Mouse (Mus musculus): ENCODE measurements around the gene Dmd.
"Not testable (repeated sequence)": the region's sequence is repeated elsewhere in the genome, so short reads cannot be mapped to it uniquely, and the experiment has no call there.

Gene Dmd

GRCm38 (mm10) chrX:82948630-82949029 is at the start of gene Dmd:
Gene Dmd, plus strand, starts transcription at chrX:82948870.
- in situ Hi-C loops (cut with MboI, MseI), result no loop called here

GRCm38 (mm10) chrX:82901515-82901914 is 47.2 kb upstream of the Dmd start:
- in situ Hi-C loops (cut with MboI, MseI), result no loop called here

- in situ Hi-C loops (cut with MboI, MseI), result no loop called here
These were observed 39.0 kb downstream of the Dmd start for GRCm38 (mm10) chrX:82987683-82988082.

GRCm38 (mm10) chrX:83050190-83050589 is 101.5 kb downstream of the Dmd start:
- in situ Hi-C loops (cut with MboI, MseI), result no loop called here

- in situ Hi-C loops (cut with MboI, MseI), result no loop called here
These were observed 167.7 kb downstream of the Dmd start for GRCm38 (mm10) chrX:83116171-83116876.

GRCm38 (mm10) chrX:83117198-83117597 is 168.5 kb downstream of the Dmd start:
- in situ Hi-C loops (cut with MboI, MseI), result no loop called here

- in situ Hi-C loops (cut with MboI, MseI), result no loop called here
These were observed 271.9 kb downstream of the Dmd start for GRCm38 (mm10) chrX:83220563-83220962.

- in situ Hi-C loops (cut with MboI, MseI), result no loop called here
These were observed 272.4 kb downstream of the Dmd start for GRCm38 (mm10) chrX:83221050-83221449.

GRCm38 (mm10) chrX:83487598-83487997 is 538.9 kb downstream of the Dmd start, which contains the start of gene Tsga8:
Gene Tsga8, minus strand, starts transcription at chrX:83487924.
- in situ Hi-C loops (cut with MboI, MseI), result no loop called here

- in situ Hi-C loops (cut with MboI, MseI), result no loop called here
These were observed 726.3 kb downstream of the Dmd start for GRCm38 (mm10) chrX:83674998-83675397.

- in situ Hi-C loops (cut with MboI, MseI), result no loop called here
These were observed 737.9 kb downstream of the Dmd start for GRCm38 (mm10) chrX:83686547-83686946.

GRCm38 (mm10) chrX:83740533-83740932 is 791.9 kb downstream of the Dmd start:
- in situ Hi-C loops (cut with MboI, MseI), result no loop called here

GRCm38 (mm10) chrX:83746301-83747008 is 797.8 kb downstream of the Dmd start:
- in situ Hi-C loops (cut with MboI, MseI), result no loop called here

- in situ Hi-C loops (cut with MboI, MseI), result no loop called here
These were observed 838.7 kb downstream of the Dmd start for GRCm38 (mm10) chrX:83787406-83787805.

GRCm38 (mm10) chrX:83867469-83867868 is 918.8 kb downstream of the Dmd start:
- in situ Hi-C loops (cut with MboI, MseI), result not testable (repeated sequence)

GRCm38 (mm10) chrX:83875389-83875788 is 926.7 kb downstream of the Dmd start:
- in situ Hi-C loops (cut with MboI, MseI), result not testable (repeated sequence)

GRCm38 (mm10) chrX:83975895-83976294 is 1027.2 kb downstream of the Dmd start:
- in situ Hi-C loops (cut with MboI, MseI), result no loop called here

GRCm38 (mm10) chrX:84001294-84001693 is 1052.6 kb downstream of the Dmd start:
- in situ Hi-C loops (cut with MboI, MseI), result no loop called here

GRCm38 (mm10) chrX:84062431-84062830 is 1113.8 kb downstream of the Dmd start:
- in situ Hi-C loops (cut with MboI, MseI), result not testable (repeated sequence)

GRCm38 (mm10) chrX:84165872-84166271 is 1217.2 kb downstream of the Dmd start:
- in situ Hi-C loops (cut with MboI, MseI), result no loop called here

GRCm38 (mm10) chrX:84241297-84241859 is 1292.7 kb downstream of the Dmd start:
- in situ Hi-C loops (cut with MboI, MseI), result no loop called here

- in situ Hi-C loops (cut with MboI, MseI), result no loop called here
These were observed 1381.9 kb downstream of the Dmd start for GRCm38 (mm10) chrX:84330593-84330992.

- in situ Hi-C loops (cut with MboI, MseI), result no loop called here
These were observed 1383.5 kb downstream of the Dmd start for GRCm38 (mm10) chrX:84332177-84332576.

All from T-helper 2 cell (primary cell).